Mouse (Mus musculus) kidney, adult 2 months (tissue): ENCODE data around the gene Fxr2. TPM values are rescaled to one million over a fixed set of nuclear protein-coding genes. Genes with fewer than 3 reads are reported as not detected.

ENCODE experiments used
- polyA plus RNA-seq: library from polyadenylated mRNA; depleted of rRNA; stranded (reverse); fragments of >200 nt; gene quantifications from 2 replicates; pipeline ENCODE4 v1.2.3, GENCODE M21; 2012; rRNA removed

Gene Fxr2
- polyA plus RNA-seq, 1 experiment = 49.9 TPM

Other genes starting within 250 kb of the Fxr2 start
- gene Naa38, start 237.5 kb upstream of the Fxr2 start, polyA plus RNA-seq = 251 and 317 TPM in 2 replicates
- gene Cyb5d1, start 237.4 kb upstream of the Fxr2 start, polyA plus RNA-seq = 26.6 and 27.9 TPM in 2 replicates
- 25.4 and 25.8 TPM in 2 replicates for gene Tmem88, start 234.8 kb upstream of the Fxr2 start, polyA plus RNA-seq
- gene Kdm6b, start 219.3 kb upstream of the Fxr2 start, polyA plus RNA-seq = 8.8 and 10.5 TPM in 2 replicates
- 0.50 and 0.73 TPM in 2 replicates for gene Dnah2, start 83.9 kb upstream of the Fxr2 start, polyA plus RNA-seq
- 0.81 and 0.84 TPM in 2 replicates for gene Efnb3, start 72.8 kb upstream of the Fxr2 start, polyA plus RNA-seq
- gene Wrap53, start 52.7 kb upstream of the Fxr2 start, polyA plus RNA-seq = 19.8 and 20.7 TPM in 2 replicates
- 48.5 and 55.0 TPM in 2 replicates for gene Trp53, start 52.6 kb upstream of the Fxr2 start, polyA plus RNA-seq
- 20.0 and 22.5 TPM in 2 replicates for gene Atp1b2, start 27.0 kb upstream of the Fxr2 start, polyA plus RNA-seq
- gene Shbg, start 15.1 kb upstream of the Fxr2 start, polyA plus RNA-seq = 0.42 and 0.48 TPM in 2 replicates
- 16.7 and 18.8 TPM in 2 replicates for gene Sat2, start 11.0 kb upstream of the Fxr2 start, polyA plus RNA-seq
- gene Sox15, start 22.3 kb downstream of the Fxr2 start, polyA plus RNA-seq = 0.58 and 0.70 TPM in 2 replicates
- gene Mpdu1, start 29.7 kb downstream of the Fxr2 start, polyA plus RNA-seq = 143 and 147 TPM in 2 replicates
- 8.5 and 10.7 TPM in 2 replicates for gene Cd68, start 33.2 kb downstream of the Fxr2 start, polyA plus RNA-seq
- 200 and 244 TPM in 2 replicates for gene Eif4a1, start 39.4 kb downstream of the Fxr2 start, polyA plus RNA-seq
- 41.8 and 43.5 TPM in 2 replicates for gene Senp3, start 49.1 kb downstream of the Fxr2 start, polyA plus RNA-seq
- 3.8 and 4.1 TPM in 2 replicates for gene Tnfsf13, start 52.8 kb downstream of the Fxr2 start, polyA plus RNA-seq
- gene Tnfsf12, start 62.9 kb downstream of the Fxr2 start, polyA plus RNA-seq = 55.5 and 65.1 TPM in 2 replicates
- 11.0 and 11.6 TPM in 2 replicates for gene Tnfsfm13, start 63.1 kb downstream of the Fxr2 start, polyA plus RNA-seq
- gene Polr2a, start 125.6 kb downstream of the Fxr2 start, polyA plus RNA-seq = 25.3 and 37.8 TPM in 2 replicates
- 0.05 and 0.10 TPM in 2 replicates for gene Slc35g3, start 129.0 kb downstream of the Fxr2 start, polyA plus RNA-seq
- gene Zbtb4, start 132.9 kb downstream of the Fxr2 start, polyA plus RNA-seq = 22.3 and 24.4 TPM in 2 replicates
- 11.9 and 14.3 TPM in 2 replicates for gene Chrnb1, start 163.0 kb downstream of the Fxr2 start, polyA plus RNA-seq
- gene Fgf11, start 168.9 kb downstream of the Fxr2 start, polyA plus RNA-seq = 2.6 and 3.3 TPM in 2 replicates
- gene Tmem102, start 172.6 kb downstream of the Fxr2 start, polyA plus RNA-seq = 19.2 and 22.4 TPM in 2 replicates
- gene Gm39566, start 182.3 kb downstream of the Fxr2 start, polyA plus RNA-seq = 0.02 and 0.04 TPM in 2 replicates
- 0.20 and 0.26 TPM in 2 replicates for gene Spem2, start 185.5 kb downstream of the Fxr2 start, polyA plus RNA-seq
- gene Spem1, start 189.2 kb downstream of the Fxr2 start, polyA plus RNA-seq = 0.28 and 0.38 TPM in 2 replicates
- gene Nlgn2, start 204.8 kb downstream of the Fxr2 start, polyA plus RNA-seq = 6.4 and 7.8 TPM in 2 replicates
- 513 and 551 TPM in 2 replicates for gene Tmem256, start 205.5 kb downstream of the Fxr2 start, polyA plus RNA-seq
- gene Plscr3, start 213.4 kb downstream of the Fxr2 start, polyA plus RNA-seq = 57.1 and 63.9 TPM in 2 replicates
- 7.9 and 9.3 TPM in 2 replicates for gene Tnk1, start 225.7 kb downstream of the Fxr2 start, polyA plus RNA-seq
- not detected in 2 replicates for gene Tmem95, start 245.0 kb downstream of the Fxr2 start, polyA plus RNA-seq
- gene Kctd11, start 248.4 kb downstream of the Fxr2 start, polyA plus RNA-seq = 4.8 TPM in 2 replicates